Mouse (Mus musculus) embryonic fibroblast, embryonic 13.5 days (primary cell): ENCODE measurements around the gene Sycn. TPM values are rescaled to one million over a fixed set of nuclear protein-coding genes. Genes with fewer than 3 reads are reported as not detected.

ENCODE experiments used
- H3K27ac ChIP-seq: 2 replicates; pipeline ENCODE4 v1.5.1; 2012; ENCODE audit warnings: low read length, control low read depth, inconsistent platforms; ENCODE audit not compliant: insufficient read depth
- H3K4me1 ChIP-seq: 2 replicates; pipeline ENCODE4 v1.6.1; 2011; ENCODE audit warnings: low read length; ENCODE audit not compliant: control insufficient read depth, insufficient read depth
- H3K4me3 ChIP-seq: 2 replicates; pipeline ENCODE4 v1.5.1; 2011; ENCODE audit warnings: mild to moderate bottlenecking, control low read depth, low read length; ENCODE audit not compliant: insufficient read depth
- CTCF ChIP-seq: IDR thresholded peaks from 2 replicates; pipeline ENCODE4 v1.5.1; 2011; ENCODE audit warnings: mild to moderate bottlenecking, control low read depth, low read length, moderate library complexity, borderline replicate concordance; ENCODE audit not compliant: insufficient read depth
- POLR2A ChIP-seq: IDR thresholded peaks from 2 replicates; pipeline ENCODE4 v1.6.1; 2011; ENCODE audit warnings: low read depth, mild to moderate bottlenecking, control low read depth, low read length, moderate library complexity
- polyA plus RNA-seq: library from polyadenylated mRNA; stranded (reverse); fragments of >200 nt; gene quantifications from 2 replicates; pipeline ENCODE4 v1.2.4, GENCODE M21; 2011; ENCODE audit warnings: low read depth; ENCODE audit not compliant: missing spikeins, insufficient read length

The Sycn gene
- polyA plus RNA-seq, 1 experiment: not detected

GRCm38 (mm10) chr7:28558486-28558885, 17.8 kb downstream of the Sycn start:
- no peaks in the 10 kb centered on the region for H3K4me1 ChIP-seq
- TF ChIP-seq CTCF (no peak), POLR2A (no peak)
- H3K27ac ChIP-seq: no peak overlapping the region
- no peak overlapping the region for H3K4me3 ChIP-seq

GRCm38 (mm10) chr7:28560856-28561255, 20.2 kb downstream of the Sycn start:
- no peaks in the 10 kb centered on the region for H3K4me1 ChIP-seq
- no peak overlapping the region for H3K27ac ChIP-seq
- TF ChIP-seq POLR2A: no peak
- TF ChIP-seq CTCF: no peak
- no peak overlapping the region for H3K4me3 ChIP-seq

DNA sequence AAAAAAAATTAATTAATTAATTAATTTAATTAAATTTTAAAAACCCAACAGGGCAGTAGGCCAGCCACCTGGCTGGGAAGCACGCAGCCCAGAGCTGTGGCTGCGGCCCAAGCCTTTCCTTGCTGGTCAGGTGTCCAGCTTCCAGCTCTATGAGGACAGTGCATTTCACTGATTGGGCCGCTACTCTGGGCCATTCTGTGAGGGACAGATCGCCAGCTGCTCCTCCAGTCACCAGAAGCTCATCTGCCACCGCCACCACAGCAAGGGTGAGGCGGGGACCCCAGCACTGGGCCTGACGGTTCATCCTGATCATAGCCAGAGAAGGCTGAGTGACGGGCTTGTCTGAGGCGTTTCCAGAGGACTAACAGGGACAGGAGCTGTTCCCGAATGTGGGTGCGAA, 21.3 kb downstream of the Sycn start:
- H3K4me1 ChIP-seq: no peaks in the 10 kb centered on the region
- no peak overlapping the region for H3K27ac ChIP-seq
- TF ChIP-seq POLR2A (no peak), CTCF (no peak)
- H3K4me3 ChIP-seq: no peak overlapping the region

DNA sequence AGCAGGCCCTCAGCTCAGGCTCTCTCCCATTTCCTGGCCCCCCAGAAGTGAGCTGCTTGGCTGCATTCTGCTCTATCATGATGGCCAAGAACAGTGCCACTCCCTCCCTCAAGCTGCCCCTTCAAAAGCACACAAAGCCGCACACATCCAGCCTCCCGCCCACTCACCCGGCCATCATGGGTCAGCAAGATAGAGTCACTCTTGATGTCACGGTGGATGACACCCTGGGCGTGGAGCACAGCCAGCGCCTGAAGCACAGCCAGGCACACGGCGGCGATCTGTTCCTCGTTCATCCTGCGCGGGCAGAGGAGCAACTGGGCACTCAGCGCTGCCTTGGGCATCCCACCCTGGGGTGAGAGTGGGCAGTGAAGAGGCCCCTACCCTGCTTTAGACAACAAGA, 21.7 kb downstream of the Sycn start:
- Histone ChIP-seq H3K4me3 (no peak overlapping the region), H3K27ac (no peak overlapping the region), H3K4me1 (no peaks in the 10 kb centered on the region)
- TF ChIP-seq CTCF (no peak), POLR2A (no peak)

DNA sequence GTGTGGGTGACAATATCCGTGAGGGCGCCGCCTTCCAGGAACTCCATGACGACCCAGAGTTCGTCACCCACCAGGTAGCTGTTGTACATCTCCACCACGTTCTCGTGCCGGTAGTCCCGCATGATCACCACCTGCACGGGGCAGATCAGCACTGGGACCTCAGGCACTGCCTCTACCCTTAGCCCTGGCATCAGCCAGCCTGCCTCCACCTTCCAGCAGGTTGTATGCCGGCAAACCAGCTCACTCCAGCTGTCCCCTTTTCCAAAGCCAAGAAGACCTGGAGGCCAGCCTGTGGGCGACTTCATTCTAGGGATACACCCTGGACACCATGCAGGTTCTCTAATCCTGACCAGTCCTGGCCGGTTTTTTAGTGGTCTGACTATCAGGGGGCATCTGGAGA, 22.3 kb downstream of the Sycn start:
- H3K4me3 ChIP-seq: no peak overlapping the region
- TF ChIP-seq CTCF (no peak), POLR2A (no peak)

GRCm38 (mm10) chr7:28565407-28565806, 24.7 kb downstream of the Sycn start:
- H3K27ac ChIP-seq: no peak overlapping the region
- H3K4me1 ChIP-seq: no peaks in the 10 kb centered on the region
- TF ChIP-seq CTCF: no peak
- TF ChIP-seq POLR2A: no peak
- H3K4me3 ChIP-seq: no peak overlapping the region

More for the DNA sequence above, 22.3 kb downstream of the Sycn start:
- no peaks in the 10 kb centered on the region for H3K4me1 ChIP-seq
- no peak overlapping the region for H3K27ac ChIP-seq

- no peak overlapping the region for H3K27ac ChIP-seq
- no peaks in the 10 kb centered on the region for H3K4me1 ChIP-seq
- no peak for TF ChIP-seq CTCF
- no peak for TF ChIP-seq POLR2A
- H3K4me3 ChIP-seq: no peak overlapping the region
These were observed 26.9 kb downstream of the Sycn start for GRCm38 (mm10) chr7:28567539-28567938.

- Histone ChIP-seq H3K4me3 (no peak overlapping the region), H3K4me1 (no peaks in the 10 kb centered on the region), H3K27ac (no peak overlapping the region)
- no peak for TF ChIP-seq POLR2A
- TF ChIP-seq CTCF: no peak
These were observed 27.6 kb downstream of the Sycn start for GRCm38 (mm10) chr7:28568253-28568652.

- no peak for TF ChIP-seq CTCF
- TF ChIP-seq POLR2A: no peak
- no peaks in the 10 kb centered on the region for H3K4me1 ChIP-seq
- no peak overlapping the region for H3K4me3 ChIP-seq
- H3K27ac ChIP-seq: no peak overlapping the region
These were observed 29.8 kb downstream of the Sycn start for GRCm38 (mm10) chr7:28570291-28570981.

DNA sequence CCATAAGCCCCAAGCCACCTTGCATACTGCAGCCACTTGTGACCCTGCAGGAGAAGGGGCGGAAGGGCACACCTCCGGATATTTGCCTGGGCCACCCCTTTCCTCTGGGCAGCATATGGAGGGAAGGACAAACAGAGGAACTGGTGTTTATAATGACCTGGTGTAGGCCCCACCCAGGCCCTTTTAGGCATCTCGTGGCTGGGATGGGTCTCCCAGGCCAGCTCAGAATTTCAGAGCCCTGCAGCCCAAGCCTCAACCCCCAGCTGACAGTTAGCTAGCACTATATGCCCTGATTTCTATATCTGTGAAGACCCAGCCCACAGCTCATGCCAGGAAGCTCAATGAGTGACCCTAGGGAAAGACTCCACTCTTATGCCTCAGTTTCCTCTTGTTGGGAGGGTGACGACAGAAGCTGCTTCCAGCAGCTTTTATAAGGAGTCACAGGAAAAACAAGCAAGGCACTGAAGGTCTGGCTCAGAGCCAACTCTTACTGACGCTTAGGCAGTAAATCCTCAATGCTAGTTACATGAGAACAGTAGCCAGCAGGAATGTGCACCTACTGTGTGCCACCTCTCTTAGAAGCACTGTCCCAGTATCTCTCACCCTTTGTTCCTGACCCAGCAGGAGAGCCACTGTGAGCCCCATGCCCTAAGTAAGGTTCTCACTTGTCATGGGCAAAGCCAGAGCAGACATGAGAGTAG, 30.4 kb downstream of the Sycn start:
- H3K4me3 ChIP-seq: no peak overlapping the region
- no peaks in the 10 kb centered on the region for H3K4me1 ChIP-seq
- H3K27ac ChIP-seq: no peak overlapping the region
- TF ChIP-seq CTCF (no peak), POLR2A (no peak)
